Mouse (Mus musculus) testis, postnatal 10 days (tissue): ENCODE data around the gene Gm6793.

ENCODE experiments used
- DNase-seq: peaks from one replicate; pipeline ENCODE4 v3.0.0; 2021; ENCODE audit warnings: low spot score

The Gm6793 gene

DNA sequence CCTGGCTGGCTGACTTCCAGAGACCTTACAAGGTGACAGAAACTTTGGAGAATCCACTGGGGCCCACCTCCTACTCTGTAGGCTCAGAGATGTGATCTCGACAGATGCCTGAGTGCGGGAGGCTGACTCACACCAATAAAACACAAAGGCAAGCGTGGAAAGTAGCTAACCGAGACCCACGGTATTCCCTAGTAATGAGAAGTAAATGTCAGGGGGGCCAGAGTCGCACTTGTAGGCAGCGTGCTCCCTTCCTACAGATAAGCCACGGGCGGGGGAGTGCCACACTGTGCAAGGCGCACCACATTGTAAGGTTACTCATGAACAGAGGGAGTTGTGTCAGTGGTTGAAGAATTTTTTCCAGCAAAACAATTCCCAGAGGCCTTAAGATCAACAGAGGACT, 30.3 kb downstream of the Gm6793 start:
- peak; percentile 66 for DNase-seq

DNA sequence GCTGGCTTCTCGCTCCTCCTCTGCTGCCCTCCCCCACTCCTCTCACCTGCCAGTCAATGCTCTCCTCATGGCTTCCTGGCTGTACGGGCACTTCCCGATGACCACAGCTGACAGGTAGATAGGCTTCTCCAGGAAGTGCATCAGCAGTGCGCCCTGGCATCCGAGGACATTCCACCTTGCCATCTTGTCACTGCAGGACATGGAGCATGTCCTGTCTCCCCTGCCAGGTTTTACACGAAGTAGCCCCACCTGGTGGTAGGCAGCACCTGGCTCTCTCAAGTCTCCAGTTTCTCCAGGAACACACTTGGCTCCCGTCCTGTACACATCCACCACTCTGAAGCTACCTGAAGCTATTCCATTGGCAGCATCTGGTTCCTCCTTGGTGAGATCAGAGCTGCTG, 32.7 kb downstream of the Gm6793 start:
- no peak for DNase-seq

DNA sequence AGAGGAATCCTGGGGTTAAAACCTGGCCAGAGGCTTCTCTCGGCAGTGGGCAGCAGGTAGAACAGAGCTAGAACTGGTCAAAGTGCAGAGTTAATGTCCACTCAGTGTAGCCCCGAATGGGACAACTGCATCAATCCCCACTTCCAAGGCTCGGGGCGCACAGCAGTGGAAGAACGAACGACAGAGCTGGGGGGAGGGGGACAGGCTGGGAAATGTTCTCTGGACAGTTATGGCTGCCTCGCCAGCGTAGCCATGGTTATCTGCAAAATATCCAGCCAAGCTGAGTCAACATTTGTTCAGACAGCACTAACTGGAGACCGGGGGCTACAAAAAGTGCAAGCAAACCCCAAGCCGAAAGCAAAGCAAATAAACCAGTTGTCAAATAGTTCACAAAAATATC, 36.7 kb downstream of the Gm6793 start:
- DNase-seq: no peak

DNA sequence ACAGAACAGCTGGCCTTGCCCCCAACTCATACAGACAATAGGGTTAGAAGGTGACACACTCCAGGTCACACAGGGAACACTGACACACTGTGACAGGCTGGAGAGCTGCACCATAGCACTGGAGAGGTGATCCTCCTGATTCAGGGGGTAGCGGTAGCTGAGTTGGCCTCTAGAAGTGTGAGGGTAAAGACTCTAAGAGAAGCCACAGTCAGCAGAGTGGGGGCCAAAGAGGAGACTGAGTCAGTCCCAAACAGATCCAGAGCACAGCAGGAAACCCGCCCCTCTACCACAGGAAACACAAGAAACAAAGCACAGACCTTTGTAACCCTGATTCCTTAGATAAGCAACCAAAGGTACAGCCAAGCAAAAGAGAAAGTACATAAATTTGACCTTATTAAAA, 38.5 kb downstream of the Gm6793 start:
- DNase-seq: no peak

DNA sequence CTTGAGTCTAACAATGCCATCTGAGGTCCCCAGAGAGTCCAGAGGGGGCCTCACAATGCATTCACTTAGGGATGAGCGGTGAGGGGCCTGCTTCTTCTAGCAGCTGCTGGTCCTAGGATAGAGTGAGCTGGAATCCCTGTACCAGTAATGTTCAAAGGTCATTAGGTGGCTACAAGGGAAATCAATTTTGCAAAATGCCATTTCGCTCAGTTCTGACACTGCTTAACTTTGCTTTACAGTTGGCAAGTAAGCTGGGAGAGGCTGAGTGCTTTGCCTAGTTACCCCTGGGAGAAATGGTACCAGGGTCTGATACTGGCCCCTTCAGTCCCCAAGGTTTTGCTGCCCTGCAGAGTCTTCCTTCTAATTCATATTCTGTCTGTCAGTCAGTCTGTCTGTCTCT, 39.1 kb downstream of the Gm6793 start:
- DNase-seq: no peak

DNA sequence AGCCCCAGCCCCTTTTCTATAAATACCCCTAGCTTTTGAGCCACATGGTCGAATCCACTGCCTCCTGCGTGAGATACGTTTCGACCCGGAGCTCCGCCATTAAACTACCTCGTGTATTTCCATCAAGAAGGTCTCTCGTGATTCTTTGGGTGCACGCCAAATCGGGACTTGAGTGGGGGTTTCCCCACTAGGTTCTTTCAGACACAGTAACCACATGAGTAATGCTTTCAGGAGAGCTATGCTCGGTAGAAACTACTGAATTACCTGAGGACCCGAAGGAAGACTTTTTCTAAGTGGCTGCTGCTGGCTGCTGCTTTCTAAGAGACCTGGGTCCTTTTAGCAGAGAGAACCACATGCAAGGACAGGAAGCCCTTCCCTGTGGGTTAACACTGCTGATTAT, 40.7 kb downstream of the Gm6793 start:
- DNase-seq: no peak

DNA sequence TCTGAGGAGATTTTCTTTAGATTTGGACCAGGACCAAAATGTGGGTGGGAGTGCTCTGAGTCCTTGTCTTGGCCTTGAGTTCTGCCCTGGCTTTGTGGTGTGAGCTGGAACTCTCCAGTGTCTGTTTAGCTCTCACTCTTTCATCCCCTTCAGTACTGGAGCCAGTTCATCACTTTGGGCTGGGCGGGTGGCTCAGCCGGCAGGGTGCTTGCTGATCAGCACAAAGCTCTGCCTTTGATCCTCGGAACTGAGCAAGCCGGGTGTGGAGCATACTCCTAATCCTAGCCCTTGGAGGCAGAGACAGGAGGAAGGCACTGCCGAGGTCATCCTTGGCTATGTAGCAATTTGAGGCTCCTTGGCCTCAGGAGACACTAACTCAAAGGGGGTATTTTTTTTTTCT, 45.8 kb downstream of the Gm6793 start:
- no peak for DNase-seq

DNA sequence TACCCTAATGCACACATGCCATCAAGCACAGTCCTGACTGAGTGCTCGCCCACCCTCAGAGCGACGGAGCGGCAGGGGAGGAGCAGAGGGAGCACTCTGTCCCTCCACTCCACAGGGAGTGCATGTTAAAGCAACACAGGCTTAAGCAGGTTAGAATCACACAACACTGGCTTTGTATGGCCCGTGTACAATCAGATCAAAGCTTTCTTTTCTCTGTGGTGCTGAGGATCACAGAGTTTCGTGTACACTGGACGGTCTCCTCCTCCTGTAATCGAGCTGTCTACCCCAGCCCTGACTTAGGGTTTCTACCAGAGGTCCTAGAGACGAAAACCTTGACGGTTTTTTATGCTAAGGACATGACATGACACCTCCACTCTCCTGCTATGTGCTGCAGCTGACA, 46.3 kb downstream of the Gm6793 start:
- no peak for DNase-seq

DNA sequence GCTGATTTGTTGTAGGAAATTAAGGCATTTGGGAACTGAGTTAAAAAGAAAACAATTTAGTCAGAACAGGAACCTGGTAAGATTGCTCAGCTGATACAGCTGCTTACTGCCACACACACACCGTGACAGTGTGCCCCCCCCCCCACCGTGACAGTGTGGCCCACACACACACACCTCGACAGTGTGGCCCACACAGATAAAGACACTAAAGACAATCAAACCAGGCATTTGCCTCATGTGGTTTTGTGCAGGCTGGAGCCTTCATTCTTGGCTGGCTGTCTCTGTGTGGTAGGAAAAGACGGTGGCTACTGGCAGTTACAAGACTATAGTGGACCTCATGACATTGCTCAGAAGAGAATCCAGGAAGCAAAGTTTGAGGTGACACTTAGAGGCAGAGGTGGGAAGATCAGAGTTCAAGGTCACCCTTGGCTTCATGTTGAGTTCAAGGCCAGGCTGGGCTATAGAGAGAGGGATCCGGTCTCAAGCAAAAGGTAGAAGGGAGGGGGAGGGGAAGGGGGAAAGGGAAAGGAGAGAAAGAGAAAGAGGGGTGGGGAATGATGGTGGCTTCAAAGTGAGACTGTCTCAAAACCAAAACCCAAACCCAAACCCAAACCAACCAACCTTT, 47.5 kb downstream of the Gm6793 start:
- no peak for DNase-seq

DNA sequence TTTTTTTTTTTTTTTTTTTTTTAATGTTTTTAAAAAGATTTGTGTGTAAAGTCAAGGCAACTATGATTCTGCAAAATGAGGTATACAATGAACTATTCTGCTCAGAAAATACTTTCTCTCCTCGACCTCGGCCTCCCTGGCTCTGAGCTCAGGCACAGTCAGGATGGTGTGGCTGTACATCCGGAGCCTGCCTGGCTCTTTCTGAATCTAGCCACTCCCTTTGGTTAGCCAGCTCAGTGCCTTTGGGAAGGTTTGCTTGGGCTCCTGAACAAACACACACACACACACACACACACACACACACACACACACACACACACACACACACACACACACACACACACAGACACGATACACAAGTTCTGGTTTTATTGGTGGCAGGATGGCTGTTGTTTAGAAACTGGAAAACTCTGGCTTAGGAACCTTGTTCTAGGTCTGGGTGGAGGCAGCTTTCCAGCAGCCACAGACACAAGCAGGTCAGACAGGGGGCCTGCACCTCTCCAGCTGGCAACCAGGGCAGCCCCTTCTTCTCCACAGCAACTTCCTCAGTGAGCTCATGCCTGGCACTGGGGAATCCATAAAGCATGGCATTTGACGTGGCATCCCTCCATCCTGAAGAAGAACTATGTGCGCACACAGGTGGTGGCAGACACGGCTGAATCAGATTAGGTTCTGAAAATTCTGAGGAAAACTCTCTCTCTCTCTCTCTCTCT, 49.8 kb downstream of the Gm6793 start:
- DNase-seq: no peak

DNA sequence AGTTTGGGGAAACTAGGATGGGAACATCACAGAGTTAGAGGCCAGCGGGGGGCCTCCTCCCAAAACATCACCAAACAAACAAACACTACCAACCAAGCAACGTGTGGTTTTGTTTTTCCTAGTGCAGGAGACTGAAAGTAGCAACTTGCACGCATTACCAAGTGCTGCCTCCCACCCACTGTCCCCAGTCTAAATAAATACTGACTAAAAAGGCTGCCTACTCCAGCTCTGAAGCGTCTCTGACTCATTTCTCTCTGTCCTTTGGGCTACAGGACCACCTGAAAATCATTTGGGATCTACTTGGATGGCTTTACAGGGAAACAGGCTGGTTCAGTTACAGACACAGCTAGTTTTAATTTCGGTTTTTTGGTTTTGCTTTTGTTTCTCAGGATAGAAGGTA, 50.5 kb downstream of the Gm6793 start:
- no peak for DNase-seq

DNA sequence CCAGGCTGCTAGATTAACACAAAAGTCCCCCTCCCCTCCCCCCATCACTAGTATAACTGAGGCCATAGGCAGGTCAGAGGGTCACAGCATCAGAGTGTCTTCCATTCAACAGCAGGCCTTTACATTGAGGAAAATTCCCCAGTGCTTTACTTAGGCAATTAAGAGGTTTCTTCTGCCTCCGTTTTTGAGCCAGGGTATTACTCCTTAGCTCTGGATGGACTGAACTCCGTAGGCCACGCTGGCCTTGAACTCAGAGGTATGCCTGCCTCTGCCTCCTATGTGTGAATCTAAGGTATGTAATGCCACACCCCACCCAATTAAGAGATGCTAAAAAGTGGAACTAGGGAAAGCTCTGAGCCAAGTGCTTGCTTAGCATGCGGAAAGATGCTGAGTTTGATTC, 51.3 kb downstream of the Gm6793 start:
- no peak for DNase-seq
